Mouse (Mus musculus): ENCODE data around the gene Sall2. TPM values are rescaled to one million over a fixed set of nuclear protein-coding genes. Genes with fewer than 3 reads are reported as not detected.
A peak's percentile ranks its signal among the peaks of the same experiment; 100 is the strongest.

Gene Sall2
- polyA plus RNA-seq, 1 experiment: 11.4 TPM

- Histone ChIP-seq H3K27ac (ENCODE audit: insufficient read depth, low read length) (no peak overlapping the region; the same call in 1 of the 2 replicates), H3K36me3 (ENCODE audit: control insufficient read depth, insufficient read depth, low read length, poor library complexity, severe bottlenecking) (no peaks in the 10 kb centered on the region), H3K27me3 (ENCODE audit: control insufficient read depth, insufficient read depth, low read length, poor library complexity, severe bottlenecking) (no peaks in the 10 kb centered on the region), H3K4me3 (ENCODE audit: low read depth, low read length) (no peak overlapping the region), H3K9me3 (replicated peaks; ENCODE audit: control insufficient read depth, insufficient read depth, low read length, poor library complexity, severe bottlenecking) (no peaks in the 10 kb centered on the region), H3K9ac (ENCODE audit: low read depth, poor library complexity, severe bottlenecking) (no peak overlapping the region), H3K4me1 (ENCODE audit: control insufficient read depth, insufficient read depth, low read length) (peaks cover 1% of the 10 kb centered on the region)
- no peak for TF ChIP-seq EP300 (IDR thresholded peaks at IDR 0.05; ENCODE audit: insufficient read depth, low read depth, low read length)
- TF ChIP-seq POLR2A (IDR thresholded peaks at IDR 0.05; ENCODE audit: insufficient read depth, low read length): no peak
- TF ChIP-seq CTCF (IDR thresholded peaks at IDR 0.05; ENCODE audit: low read depth, low read length): no peak
Observed at GRCm38 (mm10) chr14:52332171-52332570, 3.6 kb upstream of the Sall2 start.

- no peak for TF ChIP-seq POLR2A (IDR thresholded peaks at IDR 0.05; ENCODE audit: insufficient read depth, low read length)
- H3K27me3 ChIP-seq (ENCODE audit: control insufficient read depth, insufficient read depth, low read length, poor library complexity, severe bottlenecking): no peaks in the 10 kb centered on the region
- H3K9me3 ChIP-seq (replicated peaks; ENCODE audit: control insufficient read depth, insufficient read depth, low read length, poor library complexity, severe bottlenecking): no peaks in the 10 kb centered on the region
- H3K36me3 ChIP-seq (ENCODE audit: control insufficient read depth, insufficient read depth, low read length, poor library complexity, severe bottlenecking): no peaks in the 10 kb centered on the region
- H3K9ac ChIP-seq (ENCODE audit: low read depth, poor library complexity, severe bottlenecking): peak overlapping the region; percentile 45; the same call in 1 of the 2 replicates
- peaks cover 1% of the 10 kb centered on the region for H3K4me1 ChIP-seq (ENCODE audit: control insufficient read depth, insufficient read depth, low read length)
- no peak overlapping the region for H3K4me3 ChIP-seq (ENCODE audit: low read depth, low read length)
- peak overlapping the region; percentile 86 for H3K27ac ChIP-seq (ENCODE audit: insufficient read depth, low read length)
Observed at GRCm38 (mm10) chr14:52331069-52331750, 2.6 kb upstream of the Sall2 start.

DNA sequence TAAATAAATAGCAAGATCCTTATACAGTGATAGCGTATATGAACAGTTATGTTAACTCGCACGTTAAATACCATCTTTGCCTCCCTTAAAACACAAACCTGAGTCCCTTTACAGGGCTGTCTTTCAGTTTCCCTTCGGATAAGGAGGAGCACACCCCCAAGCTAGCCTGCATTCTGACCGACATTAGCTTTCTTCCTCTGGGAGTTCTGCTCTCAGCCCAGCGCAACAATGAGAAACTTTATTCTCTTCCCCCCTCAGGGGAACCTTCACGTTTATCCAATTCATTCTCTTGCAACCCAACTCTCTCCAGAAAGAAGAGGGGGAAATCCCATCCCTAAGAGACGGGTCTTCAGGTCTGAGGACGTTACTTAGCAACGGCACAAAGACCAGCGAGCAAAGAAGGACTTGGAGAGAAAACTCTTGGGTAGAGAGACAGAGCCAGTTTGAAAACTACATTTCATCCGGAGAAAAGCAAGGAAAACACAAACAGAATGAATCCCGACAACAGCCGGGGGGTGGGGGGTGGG is 1.1 kb downstream of the Sall2 start:
- no peaks in the 10 kb centered on the region for H3K27me3 ChIP-seq (ENCODE audit: control insufficient read depth, insufficient read depth, low read length, poor library complexity, severe bottlenecking)
- no peak overlapping the region for H3K27ac ChIP-seq (ENCODE audit: insufficient read depth, low read length)
- no peaks in the 10 kb centered on the region for H3K9me3 ChIP-seq (replicated peaks; ENCODE audit: control insufficient read depth, insufficient read depth, low read length, poor library complexity, severe bottlenecking)
- peaks cover 4% of the 10 kb centered on the region for H3K4me1 ChIP-seq (ENCODE audit: control insufficient read depth, insufficient read depth, low read length)
- no peak for TF ChIP-seq EP300 (IDR thresholded peaks at IDR 0.05; ENCODE audit: insufficient read depth, low read depth, low read length)
- no peak for TF ChIP-seq POLR2A (IDR thresholded peaks at IDR 0.05; ENCODE audit: insufficient read depth, low read length)
- TF ChIP-seq CTCF (IDR thresholded peaks at IDR 0.05; ENCODE audit: low read depth, low read length): no peak
- no peaks in the 10 kb centered on the region for H3K36me3 ChIP-seq (ENCODE audit: control insufficient read depth, insufficient read depth, low read length, poor library complexity, severe bottlenecking)
- H3K9ac ChIP-seq (ENCODE audit: low read depth, poor library complexity, severe bottlenecking): peak overlapping the region; percentile 14; the same call in 1 of the 2 replicates
- no peak overlapping the region for H3K4me3 ChIP-seq (ENCODE audit: low read depth, low read length)

- Histone ChIP-seq H3K4me1 (ENCODE audit: control insufficient read depth, insufficient read depth, low read length) (peaks cover 2% of the 10 kb centered on the region), H3K36me3 (ENCODE audit: control insufficient read depth, insufficient read depth, low read length, poor library complexity, severe bottlenecking) (no peaks in the 10 kb centered on the region), H3K27ac (ENCODE audit: insufficient read depth, low read length) (no peak overlapping the region), H3K9me3 (replicated peaks; ENCODE audit: control insufficient read depth, insufficient read depth, low read length, poor library complexity, severe bottlenecking) (no peaks in the 10 kb centered on the region), H3K9ac (ENCODE audit: low read depth, poor library complexity, severe bottlenecking) (no peak overlapping the region), H3K4me3 (ENCODE audit: low read depth, low read length) (no peak overlapping the region), H3K27me3 (ENCODE audit: control insufficient read depth, insufficient read depth, low read length, poor library complexity, severe bottlenecking) (no peaks in the 10 kb centered on the region)
- no peak for TF ChIP-seq POLR2A (IDR thresholded peaks at IDR 0.05; ENCODE audit: insufficient read depth, low read length)
- TF ChIP-seq EP300 (IDR thresholded peaks at IDR 0.05; ENCODE audit: insufficient read depth, low read depth, low read length): 0 out of 2 replicates have a peak, but pooled peaks have one; percentile 44
- no peak for TF ChIP-seq CTCF (IDR thresholded peaks at IDR 0.05; ENCODE audit: low read depth, low read length)
Observed at GRCm38 (mm10) chr14:52325890-52326289, 2.7 kb downstream of the Sall2 start.

GRCm38 (mm10) chr14:52319361-52319760 is 9.2 kb downstream of the Sall2 start:
- Histone ChIP-seq H3K4me3 (ENCODE audit: low read depth, low read length) (no peak overlapping the region), H3K9ac (ENCODE audit: low read depth, poor library complexity, severe bottlenecking) (no peak overlapping the region), H3K27me3 (ENCODE audit: control insufficient read depth, insufficient read depth, low read length, poor library complexity, severe bottlenecking) (no peaks in the 10 kb centered on the region), H3K27ac (ENCODE audit: insufficient read depth, low read length) (no peak overlapping the region), H3K9me3 (replicated peaks; ENCODE audit: control insufficient read depth, insufficient read depth, low read length, poor library complexity, severe bottlenecking) (no peaks in the 10 kb centered on the region), H3K36me3 (ENCODE audit: control insufficient read depth, insufficient read depth, low read length, poor library complexity, severe bottlenecking) (no peaks in the 10 kb centered on the region), H3K4me1 (ENCODE audit: control insufficient read depth, insufficient read depth, low read length) (no peaks in the 10 kb centered on the region)
- TF ChIP-seq POLR2A (IDR thresholded peaks at IDR 0.05; ENCODE audit: insufficient read depth, low read length) (no peak), CTCF (IDR thresholded peaks at IDR 0.05; ENCODE audit: low read depth, low read length) (no peak), EP300 (IDR thresholded peaks at IDR 0.05; ENCODE audit: insufficient read depth, low read depth, low read length) (no peak)

Measured in ES-Bruce4 (cell line).